Mouse (Mus musculus) heart, embryonic 12.5 days (tissue): Measurements from ENCODE around the gene Ncoa1. TPM values are rescaled to one million over a fixed set of nuclear protein-coding genes. Genes with fewer than 3 reads are reported as not detected.
A peak's percentile ranks its signal among the peaks of the same experiment; 100 is the strongest.

Experiments used
- ATAC-seq: fragments of 200-750 bp; cut with Nextera tagmentation; 2 replicates; pipeline ENCODE4 v1.8.0; 2017; ENCODE audit warnings: moderate TSS enrichment, moderate library complexity; ENCODE audit not compliant: insufficient number of reproducible peaks, low FRiP score
- H3K27ac ChIP-seq: fragments of 300-500 bp; sonication (generic); 2 replicates; pipeline ENCODE4 v1.5.1; 2016; ENCODE audit warnings: mild to moderate bottlenecking, moderate library complexity; ENCODE audit not compliant: poor library complexity, severe bottlenecking
- H3K27me3 ChIP-seq: fragments of 300-500 bp; sonication (generic); replicated peaks from 2 replicates; pipeline ENCODE4 v1.6.1; 2016; ENCODE audit warnings: mild to moderate bottlenecking, moderate library complexity
- H3K36me3 ChIP-seq: fragments of 300-500 bp; sonication (generic); 2 replicates; pipeline ENCODE4 v1.6.1; 2016; ENCODE audit warnings: mild to moderate bottlenecking, moderate library complexity
- H3K4me1 ChIP-seq: fragments of 300-500 bp; sonication (generic); replicated peaks from 2 replicates; pipeline ENCODE4 v1.6.1; 2016; ENCODE audit warnings: mild to moderate bottlenecking
- H3K4me2 ChIP-seq: fragments of 300-500 bp; sonication (generic); 2 replicates; pipeline ENCODE4 v1.6.1; 2016; ENCODE audit warnings: mild to moderate bottlenecking, moderate library complexity
- H3K4me3 ChIP-seq: fragments of 300-500 bp; sonication (generic); 2 replicates; pipeline ENCODE4 v1.5.1; 2016; ENCODE audit warnings: mild to moderate bottlenecking
- H3K9ac ChIP-seq: fragments of 300-500 bp; sonication (generic); 2 replicates; pipeline ENCODE4 v1.6.1; 2016; ENCODE audit warnings: mild to moderate bottlenecking, moderate library complexity
- H3K9me3 ChIP-seq: fragments of 300-500 bp; sonication (generic); replicated peaks from 2 replicates; pipeline ENCODE4 v1.6.1; 2016; ENCODE audit warnings: mild to moderate bottlenecking, moderate library complexity
- WGBS: fragments of 180-500 bp; shearing (Covaris S2); methylation state at CpG from one replicate; pipeline ENCODE4 v1.1.7; 2016; 5-methylcytosine and 5-hydroxymethylcytosine counted together
- polyA plus RNA-seq: library from polyadenylated mRNA; unstranded; fragments of >200 nt; fragmentation: Nextera tagmentation; extraction: Ambion mirVana; gene quantifications from 2 replicates; pipeline ENCODE4 v1.2.1, GENCODE M21; 2016

Gene Ncoa1
- polyA plus RNA-seq, 1 experiment from 2014 or later = 8.7 TPM

DNA sequence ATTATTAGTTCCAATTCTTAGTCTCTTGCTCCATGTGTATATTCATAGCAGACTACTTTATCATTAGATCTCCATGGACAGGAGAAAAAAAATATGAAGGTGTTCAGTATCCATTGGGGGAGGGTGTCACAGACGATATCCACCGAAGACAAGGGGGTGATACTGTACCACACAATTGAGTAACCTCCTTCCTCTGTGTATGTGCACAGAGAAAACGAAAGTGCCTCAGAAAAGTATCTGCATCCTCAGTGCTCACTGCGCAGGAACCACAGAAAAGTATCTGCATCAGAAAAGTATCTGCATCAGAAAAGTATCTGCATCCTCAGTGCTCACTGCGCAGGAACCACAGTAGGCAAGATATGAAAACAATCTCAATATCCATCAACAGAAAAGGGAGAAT, 32.0 kb downstream of the Ncoa1 start:
- ATAC-seq = no peak
- Histone ChIP-seq H3K36me3 (no peaks in the 10 kb centered on the region), H3K27me3 (no peaks in the 10 kb centered on the region), H3K4me3 (no peak overlapping the region), H3K4me1 (0 out of 2 replicates have a peak, but pooled peaks cover 4% of the 10 kb centered on the region), H3K9ac (no peak overlapping the region), H3K9me3 (no peaks in the 10 kb centered on the region), H3K4me2 (no peak overlapping the region), H3K27ac (no peak overlapping the region)
- 78% methylated on average over 5 of the region's 5 CpGs for WGBS

DNA sequence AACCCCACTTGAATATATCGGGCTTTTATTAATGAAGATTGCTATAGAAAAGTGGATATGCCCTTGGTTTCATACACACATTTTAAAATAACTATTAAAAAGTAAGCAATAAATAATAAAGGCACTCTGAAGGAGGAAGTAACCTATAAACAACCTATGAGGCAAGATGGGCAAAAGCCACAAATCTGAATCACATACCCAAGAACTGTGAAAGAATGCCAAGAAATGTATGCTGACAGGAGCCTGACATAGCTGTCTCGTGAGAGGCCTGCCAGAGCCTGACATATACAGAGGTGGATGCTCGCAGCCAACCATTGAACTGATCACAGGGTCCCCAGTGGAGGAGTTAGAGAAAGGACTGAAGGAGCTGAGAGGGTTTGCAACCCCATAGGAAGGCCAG, 35.5 kb downstream of the Ncoa1 start:
- 69% methylated on average over 3 of the region's 3 CpGs for WGBS
- no peak for ATAC-seq

DNA sequence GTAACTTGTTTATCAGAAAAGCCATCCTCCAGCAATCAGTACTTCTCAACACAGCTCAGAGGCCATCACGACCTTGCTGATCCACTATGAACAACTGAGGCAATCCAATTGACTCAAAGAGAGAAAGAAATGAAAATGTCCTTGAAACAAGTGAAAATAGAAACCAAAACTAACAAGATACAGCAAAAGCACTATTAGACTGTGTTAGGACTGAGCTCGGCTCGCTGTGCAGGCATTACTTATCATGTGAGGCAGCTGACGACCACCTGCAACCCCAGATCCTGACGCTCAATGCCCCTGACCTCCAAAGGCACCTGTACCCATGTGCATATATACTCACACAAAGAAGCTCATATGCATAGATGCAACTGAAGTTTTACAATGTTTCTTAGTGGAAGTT, 40.8 kb downstream of the Ncoa1 start:
- peaks cover 5% of the 10 kb centered on the region; the same call in 1 of the 2 replicates for H3K4me1 ChIP-seq
- H3K9ac ChIP-seq = no peak overlapping the region
- no peaks in the 10 kb centered on the region for H3K9me3 ChIP-seq
- H3K36me3 ChIP-seq = no peaks in the 10 kb centered on the region
- 80% methylated on average over 5 of the region's 5 CpGs for WGBS
- no peaks in the 10 kb centered on the region for H3K27me3 ChIP-seq
- no peak for ATAC-seq
- H3K27ac ChIP-seq = no peak overlapping the region
- H3K4me3 ChIP-seq = no peak overlapping the region
- H3K4me2 ChIP-seq = no peak overlapping the region

More for the DNA sequence above, 35.5 kb downstream of the Ncoa1 start:
- Histone ChIP-seq H3K4me1 (0 out of 2 replicates have a peak, but pooled peaks cover 4% of the 10 kb centered on the region), H3K36me3 (no peaks in the 10 kb centered on the region), H3K4me2 (no peak overlapping the region), H3K27me3 (no peaks in the 10 kb centered on the region), H3K9ac (no peak overlapping the region), H3K27ac (no peak overlapping the region), H3K9me3 (no peaks in the 10 kb centered on the region), H3K4me3 (no peak overlapping the region)

DNA sequence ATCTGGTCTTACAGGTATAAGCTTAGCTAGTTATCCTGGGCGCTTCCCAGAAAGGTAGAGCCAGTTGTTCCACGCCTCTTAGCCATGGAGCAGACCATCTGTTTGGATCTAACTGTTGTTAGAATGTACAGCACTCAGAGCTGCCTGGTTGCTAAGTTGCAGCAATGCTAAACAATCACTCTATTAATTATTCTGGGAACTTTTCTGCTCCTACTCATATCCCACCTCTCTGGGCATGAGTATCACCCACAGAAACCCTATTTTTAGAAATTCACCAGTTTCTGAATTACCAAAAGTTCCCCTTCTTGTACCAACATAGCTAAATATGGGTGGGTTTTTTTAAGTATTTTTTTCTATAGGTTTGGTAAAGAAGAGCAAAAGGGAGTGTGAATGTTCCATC, 43.4 kb downstream of the Ncoa1 start:
- H3K4me2 ChIP-seq = no peak overlapping the region
- no peak for ATAC-seq
- no peak overlapping the region for H3K4me3 ChIP-seq
- WGBS = 78% methylated on average over 2 of the region's 2 CpGs
- no peak overlapping the region for H3K9ac ChIP-seq
- H3K36me3 ChIP-seq = no peaks in the 10 kb centered on the region
- H3K27me3 ChIP-seq = no peaks in the 10 kb centered on the region
- H3K9me3 ChIP-seq = no peaks in the 10 kb centered on the region
- no peak overlapping the region for H3K27ac ChIP-seq
- H3K4me1 ChIP-seq = peaks cover 9% of the 10 kb centered on the region; the same call in 1 of the 2 replicates

DNA sequence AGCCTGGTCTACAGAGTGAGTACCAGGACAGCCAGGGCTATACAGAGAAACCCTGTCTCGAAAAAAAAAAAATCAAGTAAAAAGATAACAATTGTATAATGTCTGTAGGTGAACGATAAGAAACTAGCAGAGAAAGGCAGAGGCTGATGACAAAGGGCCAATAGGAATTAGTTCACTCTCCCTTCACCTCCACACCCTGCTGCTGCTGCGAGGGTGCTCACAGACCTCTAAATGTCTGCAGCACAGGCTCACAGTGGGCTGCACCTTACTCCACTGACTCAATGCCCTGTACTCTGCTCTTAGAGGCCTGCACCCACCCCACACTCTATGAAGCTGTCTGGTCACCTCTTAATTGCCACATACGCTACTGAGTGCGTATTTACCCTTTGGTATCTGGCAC, 45.0 kb downstream of the Ncoa1 start:
- no peaks in the 10 kb centered on the region for H3K9me3 ChIP-seq
- H3K4me1 ChIP-seq = peaks cover 9% of the 10 kb centered on the region; the same call in 1 of the 2 replicates
- H3K27ac ChIP-seq = no peak overlapping the region
- WGBS = 70% methylated on average over 5 of the region's 5 CpGs
- H3K4me3 ChIP-seq = no peak overlapping the region
- no peaks in the 10 kb centered on the region for H3K36me3 ChIP-seq
- H3K4me2 ChIP-seq = no peak overlapping the region
- no peak overlapping the region for H3K9ac ChIP-seq
- H3K27me3 ChIP-seq = no peaks in the 10 kb centered on the region
- no peak for ATAC-seq

DNA sequence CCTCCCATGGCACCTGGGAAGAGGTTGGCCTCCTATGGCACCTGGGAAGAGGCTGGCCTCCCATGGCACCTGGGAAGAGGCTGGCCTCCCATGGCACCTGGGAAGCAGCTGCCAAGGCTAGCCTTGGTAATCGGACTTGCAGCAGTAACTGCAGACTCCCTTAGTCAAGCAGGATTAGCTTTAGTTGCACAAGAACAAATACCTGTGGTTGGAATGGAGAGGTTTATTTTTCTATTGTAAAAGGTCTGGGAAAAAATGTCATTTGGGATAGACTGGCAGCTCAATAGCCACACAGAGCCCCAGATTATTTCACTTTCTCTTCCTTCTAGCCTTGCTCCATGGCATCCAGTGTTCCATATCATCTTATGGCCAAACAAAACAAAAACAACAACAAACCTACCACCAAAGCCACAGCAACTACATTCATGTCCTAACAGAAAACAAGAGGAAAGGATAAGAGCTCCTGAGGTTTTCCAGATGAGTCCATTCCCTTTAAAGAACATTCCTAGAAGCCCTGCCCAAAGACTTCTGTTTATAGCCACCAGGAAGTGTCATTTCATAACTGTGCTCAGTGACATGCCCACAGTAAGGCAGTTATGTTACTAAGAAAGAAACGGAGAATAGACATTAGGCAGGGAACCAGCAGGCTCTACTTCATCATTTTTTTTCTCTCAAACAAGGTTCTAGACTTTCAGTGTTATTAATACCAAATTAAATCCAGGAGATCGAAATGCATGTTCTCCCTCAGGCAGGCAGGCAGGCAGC, 46.7 kb downstream of the Ncoa1 start:
- no peak overlapping the region for H3K9ac ChIP-seq
- ATAC-seq = no peak
- no peaks in the 10 kb centered on the region for H3K9me3 ChIP-seq
- H3K4me2 ChIP-seq = no peak overlapping the region
- peak overlapping the region; percentile 47 for H3K27ac ChIP-seq
- H3K4me1 ChIP-seq = peaks cover 9% of the 10 kb centered on the region; the same call in 1 of the 2 replicates
- H3K4me3 ChIP-seq = no peak overlapping the region
- WGBS = 68% methylated on average over 3 of the region's 3 CpGs
- no peaks in the 10 kb centered on the region for H3K36me3 ChIP-seq
- no peaks in the 10 kb centered on the region for H3K27me3 ChIP-seq

DNA sequence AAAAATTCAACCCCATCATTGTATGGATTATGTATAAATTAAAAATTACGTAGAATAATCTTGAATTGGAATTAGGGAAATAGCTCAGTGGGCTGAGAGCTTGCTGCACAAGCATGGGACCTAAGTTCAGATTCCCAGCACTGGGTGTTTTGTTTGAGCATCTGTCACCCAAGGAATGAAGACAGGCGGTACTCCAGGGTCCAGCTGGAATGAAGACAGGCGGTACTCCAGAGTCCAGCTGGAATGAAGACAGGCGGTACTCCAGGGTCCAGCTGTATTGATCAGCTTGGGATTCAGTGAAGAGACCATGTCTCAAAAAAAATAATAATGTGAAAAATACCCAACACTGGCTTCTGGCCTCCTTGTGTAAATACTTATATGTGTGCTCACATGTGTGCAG, 58.2 kb downstream of the Ncoa1 start:
- Histone ChIP-seq H3K27ac (no peak overlapping the region), H3K9me3 (no peaks in the 10 kb centered on the region), H3K4me1 (no peaks in the 10 kb centered on the region), H3K4me2 (no peak overlapping the region), H3K9ac (no peak overlapping the region), H3K4me3 (no peak overlapping the region), H3K27me3 (no peaks in the 10 kb centered on the region), H3K36me3 (no peaks in the 10 kb centered on the region)
- WGBS = 85% methylated on average over 4 of the region's 4 CpGs
- ATAC-seq = no peak

DNA sequence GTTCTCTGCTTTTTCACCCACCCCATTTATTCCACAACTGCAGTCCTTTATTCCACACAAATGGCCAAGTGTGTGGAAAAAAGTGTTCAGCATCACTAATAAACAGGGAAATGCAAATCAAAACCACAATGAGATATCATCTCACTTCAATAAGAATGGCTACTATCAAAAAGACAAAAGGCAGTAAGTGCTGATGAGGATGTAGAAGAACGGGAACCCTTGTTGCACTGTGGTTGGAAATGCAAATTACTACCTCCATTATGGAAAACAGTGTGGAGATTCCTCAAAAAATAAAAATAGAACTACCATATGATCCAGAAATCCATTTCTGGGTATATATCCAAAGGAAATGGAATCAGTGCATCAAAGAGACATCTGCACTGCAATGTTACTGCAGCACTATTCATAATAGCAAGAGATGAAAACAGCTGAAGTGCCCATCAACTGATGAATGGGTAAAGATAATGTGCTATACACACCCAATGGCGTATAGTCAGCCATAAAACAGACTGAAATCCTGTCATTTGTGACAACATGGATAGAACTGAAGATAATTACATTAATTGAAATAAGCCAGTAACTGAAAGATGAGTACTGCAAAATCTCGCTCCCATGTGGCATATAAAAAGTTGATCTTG, 59.2 kb downstream of the Ncoa1 start:
- 85% methylated on average over 3 of the region's 3 CpGs for WGBS

DNA sequence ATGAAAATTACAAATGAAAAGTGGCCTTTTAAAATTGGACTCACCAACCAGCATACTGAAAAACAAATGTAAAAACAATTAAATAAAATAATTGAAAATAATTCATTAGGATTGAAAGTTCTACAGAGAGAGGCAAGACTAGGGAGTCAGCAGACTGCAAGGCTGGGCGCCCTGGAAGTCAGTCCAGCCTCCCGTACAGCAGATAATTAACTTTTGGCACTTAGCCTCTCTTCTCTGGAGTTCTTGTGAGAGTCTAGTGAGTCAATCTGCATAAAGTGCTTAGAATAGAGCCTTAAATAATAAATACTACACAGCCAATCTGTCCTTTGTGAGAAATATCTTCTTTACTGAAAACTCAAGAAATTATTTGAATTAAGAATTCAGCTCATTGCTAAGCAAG, 69.9 kb downstream of the Ncoa1 start:
- Histone ChIP-seq H3K9ac (no peak overlapping the region), H3K36me3 (no peaks in the 10 kb centered on the region), H3K27me3 (no peaks in the 10 kb centered on the region), H3K4me3 (no peak overlapping the region), H3K4me1 (no peaks in the 10 kb centered on the region), H3K27ac (no peak overlapping the region), H3K9me3 (no peaks in the 10 kb centered on the region), H3K4me2 (no peak overlapping the region)
- 64% methylated on average over 2 of the region's 2 CpGs for WGBS
- no peak for ATAC-seq

More for the DNA sequence above, 59.2 kb downstream of the Ncoa1 start:
- Histone ChIP-seq H3K9me3 (no peaks in the 10 kb centered on the region), H3K4me2 (no peak overlapping the region), H3K36me3 (no peaks in the 10 kb centered on the region), H3K4me1 (no peaks in the 10 kb centered on the region), H3K9ac (no peak overlapping the region), H3K27me3 (no peaks in the 10 kb centered on the region), H3K27ac (no peak overlapping the region), H3K4me3 (no peak overlapping the region)
- ATAC-seq = no peak

DNA sequence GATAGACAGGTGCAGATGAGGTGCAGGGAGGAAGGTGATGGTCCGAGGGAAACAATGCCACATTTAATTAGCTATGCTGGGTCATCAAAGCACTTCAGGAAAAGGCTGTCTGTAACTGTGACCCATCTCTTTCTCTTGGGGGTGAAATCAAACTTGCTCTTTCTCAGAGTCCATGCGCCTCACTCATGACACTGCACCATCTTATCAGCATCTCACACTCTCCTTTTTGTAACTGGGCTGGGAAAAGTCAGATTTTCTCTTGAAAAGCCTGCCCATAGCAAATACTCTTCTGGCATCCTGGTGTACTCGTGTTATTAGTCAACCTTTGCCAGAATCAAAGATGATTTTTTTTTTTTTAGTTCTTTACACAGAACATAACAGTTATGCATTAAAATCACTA, 70.8 kb downstream of the Ncoa1 start:
- ATAC-seq = no peak
- H3K27me3 ChIP-seq = no peaks in the 10 kb centered on the region
- 79% methylated on average over 3 of the region's 3 CpGs for WGBS
- H3K4me1 ChIP-seq = no peaks in the 10 kb centered on the region
- no peak overlapping the region for H3K9ac ChIP-seq
- no peaks in the 10 kb centered on the region for H3K36me3 ChIP-seq
- no peak overlapping the region for H3K27ac ChIP-seq
- H3K4me2 ChIP-seq = no peak overlapping the region
- no peak overlapping the region for H3K4me3 ChIP-seq
- no peaks in the 10 kb centered on the region for H3K9me3 ChIP-seq

DNA sequence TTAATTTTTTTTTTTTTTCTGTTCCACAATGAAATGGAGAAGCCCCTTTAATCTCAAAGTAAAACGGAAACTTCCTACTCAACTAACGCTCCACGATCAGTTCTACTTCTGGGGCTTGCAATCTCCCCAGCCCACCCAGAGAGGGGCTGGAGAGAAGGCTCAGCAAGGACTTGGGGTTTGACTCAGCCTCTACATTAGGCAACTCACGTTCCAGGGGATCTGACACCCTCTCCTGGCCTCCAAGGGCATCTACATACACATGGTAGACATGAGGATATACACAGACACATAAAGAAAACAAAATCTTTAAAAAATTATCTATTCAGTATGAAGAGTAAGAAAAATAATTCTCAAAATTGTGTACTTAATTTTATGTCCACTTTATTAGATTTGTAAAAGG, 73.8 kb downstream of the Ncoa1 start:
- Histone ChIP-seq H3K4me2 (no peak overlapping the region), H3K9me3 (no peaks in the 10 kb centered on the region), H3K36me3 (no peaks in the 10 kb centered on the region), H3K27me3 (no peaks in the 10 kb centered on the region), H3K9ac (no peak overlapping the region), H3K4me1 (no peaks in the 10 kb centered on the region), H3K27ac (no peak overlapping the region), H3K4me3 (no peak overlapping the region)
- ATAC-seq = no peak
- 48% methylated on average over 4 of the region's 4 CpGs for WGBS
